Mouse (Mus musculus) hindbrain, embryonic 15.5 days (tissue): ENCODE data around the gene Tmem208. TPM values are rescaled to one million over a fixed set of nuclear protein-coding genes. Genes with fewer than 3 reads are reported as not detected.
A peak's percentile ranks its signal among the peaks of the same experiment; 100 is the strongest.

Experiments used
- ATAC-seq: fragments of 200-750 bp; cut with Nextera tagmentation; 2 replicates; pipeline ENCODE4 v1.8.0; 2017; ENCODE audit warnings: low read depth, moderate number of reproducible peaks, moderate TSS enrichment; ENCODE audit not compliant: low FRiP score
- H3K27ac ChIP-seq: fragments of 300-500 bp; sonication (generic); replicated peaks from 2 replicates; pipeline ENCODE4 v1.5.1; 2015; ENCODE audit warnings: mild to moderate bottlenecking, inconsistent platforms
- H3K27me3 ChIP-seq: fragments of 300-500 bp; sonication (generic); 2 replicates; pipeline ENCODE4 v1.6.1; 2015; ENCODE audit warnings: control low read depth, inconsistent platforms
- H3K36me3 ChIP-seq: fragments of 300-500 bp; sonication (generic); 2 replicates; pipeline ENCODE4 v1.6.1; 2015; ENCODE audit warnings: control low read depth, inconsistent platforms
- H3K4me1 ChIP-seq: fragments of 300-500 bp; sonication (generic); replicated peaks from 2 replicates; pipeline ENCODE4 v1.6.1; 2015; ENCODE audit warnings: control low read depth, inconsistent platforms
- H3K4me2 ChIP-seq: fragments of 300-500 bp; sonication (generic); 2 replicates; pipeline ENCODE4 v1.6.1; 2015; ENCODE audit warnings: moderate library complexity, mild to moderate bottlenecking, inconsistent platforms
- H3K4me3 ChIP-seq: fragments of 300-500 bp; sonication (generic); 2 replicates; pipeline ENCODE4 v1.5.1; 2015; ENCODE audit warnings: mild to moderate bottlenecking, inconsistent platforms
- H3K9ac ChIP-seq: fragments of 300-500 bp; sonication (generic); 2 replicates; pipeline ENCODE4 v1.6.1; 2015; ENCODE audit warnings: inconsistent platforms
- H3K9me3 ChIP-seq: fragments of 300-500 bp; sonication (generic); 2 replicates; pipeline ENCODE4 v1.6.1; 2016; ENCODE audit warnings: control low read depth, inconsistent platforms
- WGBS: fragments of 180-500 bp; shearing (Covaris S2); methylation state at CpG from one replicate; pipeline ENCODE4 v1.1.7; 2015; 5-methylcytosine and 5-hydroxymethylcytosine counted together
- polyA plus RNA-seq: library from polyadenylated mRNA; unstranded; fragments of >200 nt; fragmentation: Nextera tagmentation; extraction: Ambion mirVana; gene quantifications from 2 replicates; pipeline ENCODE4 v1.2.1, GENCODE M21; 2015

The Tmem208 gene
- 132 and 143 TPM in 2 replicates for polyA plus RNA-seq

DNA sequence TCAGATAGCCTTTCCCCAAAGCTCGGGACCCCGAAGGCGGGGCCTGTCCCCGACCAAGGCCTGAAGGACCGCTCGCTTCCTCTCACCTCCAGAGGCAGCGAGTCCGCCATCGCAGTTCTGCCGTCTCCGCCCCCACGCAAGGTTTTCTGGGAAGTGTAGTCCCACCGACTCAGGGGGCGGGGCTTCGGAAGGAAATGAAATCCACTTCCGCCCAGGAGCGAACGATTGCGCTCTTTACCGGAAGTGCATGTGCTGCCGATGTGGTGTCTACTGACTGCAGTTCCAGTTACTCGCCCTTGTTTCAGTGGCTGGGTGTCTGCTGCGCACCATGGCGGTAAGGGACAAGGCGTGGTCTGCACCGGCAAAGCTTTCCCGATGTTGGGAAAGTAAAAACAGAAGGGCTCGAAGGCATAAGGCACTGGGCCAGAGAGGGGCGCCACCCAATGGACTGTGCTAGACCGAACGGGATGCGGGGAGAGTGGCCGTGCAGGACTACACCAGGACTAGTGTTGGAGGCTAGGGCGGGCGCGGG is at the start of gene Tmem208, which contains the start of gene Lrrc29:
TSS of gene Tmem208 (plus strand) at position 214 of the 532 bp plus-strand sequence.
TSS of gene Lrrc29 (minus strand) at position 138 of the 532 bp plus-strand sequence.
- Histone ChIP-seq H3K4me1 (peaks cover 24% of the 10 kb centered on the region), H3K4me2 (peak within 1 kb of the TSS; percentile 90), H3K36me3 (peaks cover 36% of the 10 kb centered on the region), H3K4me3 (peak within 1 kb of the TSS; percentile 68), H3K9me3 (no peaks in the 10 kb centered on the region), H3K27ac (peak within 1 kb of the TSS; percentile 83), H3K9ac (peak within 1 kb of the TSS; percentile 87), H3K27me3 (no peaks in the 10 kb centered on the region)
- WGBS, result under 1% methylated on average over 36 of the region's 36 CpGs
- ATAC-seq, result peak; percentile 94

DNA sequence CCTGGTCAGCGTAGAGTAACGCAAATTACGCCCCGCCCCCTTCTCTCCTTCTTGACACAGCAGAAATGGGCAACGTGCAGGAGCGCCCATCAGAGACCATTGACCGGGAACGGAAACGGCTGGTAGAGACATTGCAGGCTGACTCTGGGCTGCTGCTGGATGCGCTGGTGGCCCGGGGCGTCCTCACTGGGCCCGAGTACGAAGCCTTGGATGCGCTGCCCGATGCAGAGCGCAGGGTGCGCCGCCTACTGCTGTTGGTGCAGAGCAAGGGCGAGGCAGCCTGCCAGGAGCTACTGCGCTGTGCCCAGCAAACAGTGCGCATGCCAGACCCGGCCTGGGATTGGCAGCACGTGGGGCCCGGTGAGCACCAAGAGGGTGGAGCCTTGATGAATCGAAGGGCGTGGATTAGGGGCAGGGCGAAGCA is 47.2 kb upstream of the Tmem208 start:
- no peak overlapping the region for H3K9ac ChIP-seq
- ATAC-seq, result peak; percentile 46
- H3K4me1 ChIP-seq, result peaks cover 26% of the 10 kb centered on the region
- H3K27me3 ChIP-seq, result peaks cover 36% of the 10 kb centered on the region
- H3K4me2 ChIP-seq, result peak overlapping the region; percentile 51
- WGBS, result 2% methylated on average over 28 of the region's 28 CpGs
- H3K27ac ChIP-seq, result no peak overlapping the region
- peaks cover 24% of the 10 kb centered on the region for H3K36me3 ChIP-seq
- 0 out of 2 replicates have a peak overlapping the region, but pooled peaks have one; percentile 12 for H3K4me3 ChIP-seq
- no peaks in the 10 kb centered on the region for H3K9me3 ChIP-seq

DNA sequence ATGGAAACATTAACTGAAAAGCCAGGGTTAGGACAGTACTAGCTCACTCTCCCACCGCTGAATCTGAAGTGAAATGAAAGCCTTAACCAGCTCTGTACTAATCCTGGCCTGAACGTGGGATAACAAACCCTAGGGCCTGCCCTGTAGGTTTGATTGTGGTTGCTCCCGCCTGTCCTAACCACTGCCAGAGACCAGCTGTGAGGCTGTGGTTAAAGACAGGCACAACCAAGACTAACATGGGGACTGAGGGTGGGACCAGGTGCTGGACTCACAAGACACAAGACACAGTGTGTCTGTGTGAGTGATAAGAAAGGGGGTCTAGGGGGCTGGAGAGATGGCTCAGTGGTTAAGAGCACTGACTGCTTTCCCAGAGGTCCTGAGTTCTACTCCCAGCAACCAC is 45.6 kb upstream of the Tmem208 start:
- WGBS, result 75% methylated on average over 3 of the region's 3 CpGs
- Histone ChIP-seq H3K27me3 (peaks cover 20% of the 10 kb centered on the region), H3K27ac (no peak overlapping the region), H3K9me3 (no peaks in the 10 kb centered on the region), H3K4me3 (no peak overlapping the region), H3K36me3 (peaks cover 37% of the 10 kb centered on the region), H3K9ac (no peak overlapping the region), H3K4me1 (peaks cover 30% of the 10 kb centered on the region), H3K4me2 (no peak overlapping the region)
- ATAC-seq, result no peak

DNA sequence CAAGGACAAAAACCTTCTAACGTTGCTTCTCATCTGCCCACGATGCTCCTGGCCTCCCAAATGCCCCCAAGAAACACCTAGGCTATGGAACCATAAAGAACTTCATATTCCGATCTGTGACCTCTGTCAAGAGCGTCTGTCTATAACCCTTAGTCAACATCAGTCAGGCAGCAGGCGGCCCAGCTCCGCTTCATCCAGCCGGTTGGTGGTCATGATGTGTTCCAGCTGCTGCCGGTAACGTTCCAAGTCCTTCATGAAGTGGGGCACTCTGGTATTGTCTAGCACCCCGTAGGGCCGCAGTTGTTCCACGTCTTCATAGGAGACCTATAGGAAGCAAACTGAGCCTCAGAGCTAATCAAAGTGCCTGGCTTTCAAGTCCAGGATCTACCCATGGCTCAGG is 44.3 kb upstream of the Tmem208 start:
- Histone ChIP-seq H3K4me1 (peaks cover 30% of the 10 kb centered on the region), H3K9ac (no peak overlapping the region), H3K9me3 (no peaks in the 10 kb centered on the region), H3K4me3 (no peak overlapping the region), H3K27me3 (peaks cover 19% of the 10 kb centered on the region; the same call in 1 of the 2 replicates), H3K27ac (no peak overlapping the region), H3K36me3 (peaks cover 37% of the 10 kb centered on the region), H3K4me2 (no peak overlapping the region)
- WGBS, result 87% methylated on average over 12 of the region's 12 CpGs
- no peak for ATAC-seq

DNA sequence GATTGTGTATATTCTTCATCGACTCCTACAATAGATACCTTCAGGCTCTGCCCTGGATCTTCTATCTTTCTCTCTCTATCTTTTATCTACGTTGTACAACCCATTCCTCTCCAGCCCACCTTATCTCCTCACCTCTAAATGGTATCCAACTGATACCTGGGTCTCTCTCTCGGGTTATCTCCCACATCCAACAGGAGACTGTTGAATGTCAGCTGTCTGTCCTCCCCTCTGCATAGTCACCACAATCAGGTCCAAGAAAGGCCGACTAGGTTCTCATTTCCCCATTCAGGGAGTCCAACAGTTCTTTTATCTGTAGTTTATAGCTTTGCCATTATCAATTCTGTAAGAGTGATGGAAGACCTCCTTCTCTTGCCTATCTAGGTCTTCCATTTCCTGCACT is 43.9 kb upstream of the Tmem208 start:
- ATAC-seq, result no peak
- WGBS, result 88% methylated on average over 4 of the region's 4 CpGs
- Histone ChIP-seq H3K4me1 (peaks cover 33% of the 10 kb centered on the region), H3K9ac (no peak overlapping the region), H3K27ac (no peak overlapping the region), H3K4me2 (no peak overlapping the region), H3K27me3 (peaks cover 19% of the 10 kb centered on the region; the same call in 1 of the 2 replicates), H3K9me3 (no peaks in the 10 kb centered on the region), H3K36me3 (peaks cover 37% of the 10 kb centered on the region), H3K4me3 (no peak overlapping the region)

DNA sequence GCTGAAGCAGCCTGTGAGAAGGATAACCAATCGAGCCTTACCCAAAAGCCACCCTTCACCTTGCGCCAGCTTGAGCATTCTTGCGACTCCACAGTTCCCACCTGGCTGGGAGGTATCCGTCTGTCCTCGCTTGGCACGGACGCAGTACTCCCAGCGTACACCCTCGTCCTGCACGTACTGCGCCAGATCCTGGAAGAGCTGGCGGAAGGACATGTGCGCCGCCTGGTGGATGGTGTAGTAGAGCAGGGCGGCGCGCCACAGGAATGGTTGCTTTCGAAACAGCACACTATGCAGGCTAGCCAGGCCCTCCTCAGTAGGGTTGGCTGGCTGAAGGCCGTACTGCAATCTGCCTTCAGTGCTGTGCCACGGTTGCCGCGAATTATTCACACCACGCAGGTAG is 43.1 kb upstream of the Tmem208 start:
- H3K27me3 ChIP-seq, result peaks cover 13% of the 10 kb centered on the region; the same call in 1 of the 2 replicates

DNA sequence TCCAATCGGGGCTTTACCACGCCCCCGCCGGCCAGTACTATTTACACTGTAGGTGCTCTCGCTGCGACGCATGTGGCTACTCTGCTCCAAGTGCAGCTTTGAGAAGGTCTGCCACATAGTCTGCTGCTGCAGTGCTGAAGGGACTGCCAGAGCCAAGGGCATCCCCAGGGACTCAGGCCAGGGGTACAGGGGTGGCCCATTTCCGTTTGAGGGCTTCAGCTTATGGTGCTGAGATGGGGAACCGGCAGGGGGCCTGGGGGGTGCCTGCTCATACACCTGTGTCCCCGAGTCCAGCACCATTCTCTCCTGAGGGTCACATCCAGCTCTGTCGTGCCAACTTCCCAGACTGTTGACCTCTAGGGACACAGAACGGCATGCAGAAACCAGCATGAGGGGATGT is 40.6 kb upstream of the Tmem208 start:
- Histone ChIP-seq H3K36me3 (peaks cover 32% of the 10 kb centered on the region), H3K4me1 (peaks cover 48% of the 10 kb centered on the region), H3K4me2 (peak overlapping the region; percentile 69), H3K9me3 (no peaks in the 10 kb centered on the region), H3K4me3 (no peak overlapping the region), H3K27ac (no peak overlapping the region), H3K27me3 (no peaks in the 10 kb centered on the region), H3K9ac (no peak overlapping the region)
- ATAC-seq, result no peak
- 43% methylated on average over 12 of the region's 12 CpGs for WGBS

More for the DNA sequence above, 43.1 kb upstream of the Tmem208 start:
- Histone ChIP-seq H3K4me1 (peaks cover 41% of the 10 kb centered on the region), H3K9ac (no peak overlapping the region), H3K36me3 (peaks cover 37% of the 10 kb centered on the region), H3K27ac (no peak overlapping the region), H3K9me3 (no peaks in the 10 kb centered on the region), H3K4me3 (no peak overlapping the region), H3K4me2 (no peak overlapping the region)
- 22% methylated on average over 22 of the region's 23 CpGs for WGBS
- no peak for ATAC-seq

DNA sequence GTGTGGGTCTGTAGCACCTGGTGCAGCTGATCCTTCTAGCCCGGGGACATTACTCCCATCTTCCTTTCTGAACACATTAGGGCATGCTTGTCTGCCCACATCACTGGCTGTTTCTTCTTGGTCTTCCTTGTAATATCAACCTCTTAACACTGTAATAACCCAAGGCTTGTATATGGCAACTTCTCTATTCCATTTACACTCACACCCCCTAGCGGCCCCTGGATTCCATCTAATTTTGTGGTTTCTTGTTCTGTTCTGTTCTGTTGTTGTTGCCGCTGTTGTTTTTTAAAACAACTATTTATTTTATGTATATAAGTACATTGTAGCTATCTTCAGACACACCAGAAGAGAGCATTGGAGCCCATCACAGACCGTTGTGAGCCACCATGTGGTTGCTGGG is 39.2 kb upstream of the Tmem208 start:
- Histone ChIP-seq H3K9ac (0 out of 2 replicates have a peak overlapping the region, but pooled peaks have one; percentile 18), H3K9me3 (no peaks in the 10 kb centered on the region), H3K27ac (no peak overlapping the region), H3K36me3 (peaks cover 26% of the 10 kb centered on the region), H3K4me1 (peaks cover 51% of the 10 kb centered on the region), H3K4me3 (peak overlapping the region; percentile 7; the same call in 1 of the 2 replicates), H3K4me2 (peak overlapping the region; percentile 69), H3K27me3 (no peaks in the 10 kb centered on the region)
- 87% methylated on average over 4 of the region's 4 CpGs for WGBS
- no peak for ATAC-seq

DNA sequence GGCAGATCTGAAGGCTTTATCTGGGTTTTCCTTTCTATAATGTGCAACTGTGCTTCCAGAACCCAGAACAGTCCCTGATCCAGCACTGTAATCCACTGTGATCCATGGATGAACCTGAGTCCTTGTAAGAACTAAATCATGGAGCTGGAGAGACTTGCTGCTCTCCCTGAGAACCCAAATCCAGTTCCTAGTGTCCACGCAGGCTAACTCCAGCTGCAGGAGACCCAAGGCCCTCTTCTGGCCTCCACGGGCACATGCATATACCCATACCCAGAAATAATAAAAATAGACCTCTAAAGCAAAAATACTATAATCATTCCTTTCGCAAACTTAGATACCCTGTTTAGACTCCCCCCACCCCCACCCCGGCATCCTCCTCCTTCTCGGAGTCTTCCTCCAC is 37.9 kb upstream of the Tmem208 start:
- Histone ChIP-seq H3K36me3 (peaks cover 13% of the 10 kb centered on the region), H3K9me3 (no peaks in the 10 kb centered on the region), H3K4me1 (peaks cover 51% of the 10 kb centered on the region), H3K4me2 (peak overlapping the region; percentile 69), H3K4me3 (peak overlapping the region; percentile 56), H3K27me3 (no peaks in the 10 kb centered on the region), H3K9ac (peak overlapping the region; percentile 40), H3K27ac (peak overlapping the region; percentile 94)
- ATAC-seq, result no peak
- 70% methylated on average over 5 of the region's 5 CpGs for WGBS

DNA sequence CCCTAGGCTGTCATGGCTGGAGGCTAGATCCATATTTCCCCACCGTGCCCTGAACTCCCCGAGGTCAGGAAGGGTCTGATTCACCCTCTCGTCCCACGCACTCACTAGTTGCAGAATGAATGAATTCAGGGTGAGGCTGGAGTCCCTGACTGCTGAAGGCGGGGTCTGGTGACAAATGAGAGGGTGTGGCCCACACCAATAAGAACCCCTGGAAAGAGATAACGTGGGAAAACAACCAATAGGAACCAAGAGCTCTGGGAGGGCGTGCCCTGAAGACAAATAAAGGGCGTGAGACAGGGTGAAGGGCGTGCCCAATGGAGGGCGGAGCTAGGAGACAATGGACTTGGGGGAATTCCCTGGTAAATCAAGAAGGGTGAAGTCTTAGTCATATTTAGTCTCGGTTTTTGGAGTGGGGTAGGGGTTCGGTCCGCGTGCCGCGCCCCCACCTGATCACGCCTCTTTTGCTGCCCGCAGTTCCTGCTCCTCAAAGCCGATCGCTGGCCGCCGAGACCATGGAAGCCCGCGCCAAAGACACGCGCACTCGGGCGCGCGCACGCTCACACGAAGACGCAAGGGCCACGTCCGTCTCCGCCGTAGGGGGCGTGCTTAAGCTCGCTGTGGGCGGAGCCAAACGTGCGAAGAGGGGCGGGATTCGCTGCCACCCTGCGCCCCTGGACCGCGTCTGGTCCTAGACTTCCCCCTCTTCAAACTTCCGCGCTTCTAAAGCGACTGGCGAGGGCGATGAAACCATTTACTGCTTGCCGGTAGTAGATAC is 37.0 kb upstream of the Tmem208 start:
- Histone ChIP-seq H3K36me3 (peaks cover 13% of the 10 kb centered on the region), H3K4me3 (peak overlapping the region; percentile 56), H3K4me1 (peaks cover 51% of the 10 kb centered on the region), H3K9me3 (no peaks in the 10 kb centered on the region), H3K27me3 (no peaks in the 10 kb centered on the region), H3K4me2 (peak overlapping the region; percentile 69), H3K27ac (peak overlapping the region; percentile 94), H3K9ac (peak overlapping the region; percentile 40)
- under 1% methylated on average over 53 of the region's 53 CpGs for WGBS
- peak; percentile 91 for ATAC-seq

DNA sequence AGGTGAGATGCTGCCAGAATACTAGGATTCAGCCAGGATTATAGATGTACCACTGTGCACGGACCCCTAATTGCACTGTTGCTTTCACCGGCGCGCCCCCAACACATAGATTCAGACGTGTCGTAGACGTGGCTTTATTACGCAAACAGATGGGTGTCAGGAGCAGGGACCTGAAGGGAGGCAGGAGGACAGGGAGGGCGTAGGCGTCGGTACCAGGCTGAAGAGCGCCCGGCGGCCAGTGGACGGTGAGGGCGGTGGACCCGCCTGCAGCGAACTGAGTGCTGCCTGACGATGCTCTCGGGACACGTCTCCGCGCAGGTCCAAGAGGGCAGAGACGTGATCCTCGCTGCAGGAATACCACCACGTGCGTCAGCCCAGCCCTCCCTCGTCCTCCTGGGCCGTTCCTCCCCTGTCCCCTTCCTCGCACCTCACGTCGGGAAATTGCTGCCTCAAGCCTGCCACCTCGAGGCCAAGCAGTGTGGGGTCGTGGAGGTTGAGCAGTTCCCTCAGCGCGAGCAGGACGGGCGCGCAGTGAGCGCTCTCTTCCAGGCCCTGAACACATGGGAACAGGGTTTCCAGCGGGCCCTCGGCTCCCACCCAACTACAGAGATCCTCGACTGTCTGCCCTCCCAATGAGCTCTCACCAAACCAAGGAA is 36.2 kb upstream of the Tmem208 start, which contains the start of gene 4931428F04Rik:
TSS of gene 4931428F04Rik (minus strand) at position 60 of the 656 bp plus-strand sequence.
- H3K27ac ChIP-seq, result peak within 1 kb of the TSS; percentile 94
- ATAC-seq, result peak; percentile 6
- peaks cover 7% of the 10 kb centered on the region for H3K36me3 ChIP-seq
- peak within 1 kb of the TSS; percentile 40 for H3K9ac ChIP-seq
- H3K4me2 ChIP-seq, result peak within 1 kb of the TSS; percentile 69
- peaks cover 50% of the 10 kb centered on the region for H3K4me1 ChIP-seq
- H3K9me3 ChIP-seq, result no peaks in the 10 kb centered on the region
- H3K4me3 ChIP-seq, result peak within 1 kb of the TSS; percentile 56
- WGBS, result 2% methylated on average over 43 of the region's 43 CpGs
- H3K27me3 ChIP-seq, result no peaks in the 10 kb centered on the region
